Mouse (Mus musculus): ENCODE results near the gene Grhl1. TPM values are rescaled to one million over a fixed set of nuclear protein-coding genes. Genes with fewer than 3 reads are reported as not detected.
A peak's percentile ranks its signal among the peaks of the same experiment; 100 is the strongest.
"Not testable (repeated sequence)": the region's sequence is repeated elsewhere in the genome, so short reads cannot be mapped to it uniquely, and the experiment has no call there.

Grhl1 gene
- total RNA-seq (2014; rRNA removed; ENCODE audit: low replicate concordance), result 0.73 and 0.88 TPM in 2 replicates
- polyA plus RNA-seq (2015; fragmentation: Nextera tagmentation; extraction: Ambion mirVana), result 0.40 and 0.55 TPM in 2 replicates

- H3K36me3 ChIP-seq (replicated peaks; ENCODE audit: control insufficient read depth, insufficient read depth, low read length), result no peaks in the 10 kb centered on the region
- peak within 1 kb of the TSS; percentile 59 for H3K9ac ChIP-seq (replicated peaks; ENCODE audit: low read depth, low read length)
- H3K27ac ChIP-seq (ENCODE audit: low read depth), result 0 out of 2 replicates have a peak within 1 kb of the TSS, but pooled peaks have one; percentile 3
- H3K4me3 ChIP-seq (ENCODE audit: low read depth, low read length), result peak within 1 kb of the TSS; percentile 69
- H3K9me3 ChIP-seq (replicated peaks; ENCODE audit: control insufficient read depth, low read length), result no peaks in the 10 kb centered on the region
- peak within 1 kb of the TSS; percentile 94 for H3K4me2 ChIP-seq (ENCODE audit: low read depth, low read length)
- 3% methylated on average over 56 of the region's 64 CpGs for WGBS
- H3K4me1 ChIP-seq (ENCODE audit: control insufficient read depth, insufficient read depth), result peaks cover 4% of the 10 kb centered on the region
- peaks cover 17% of the 10 kb centered on the region; the same call in 1 of the 2 replicates for H3K27me3 ChIP-seq (ENCODE audit: control insufficient read depth, insufficient read depth, low read length)
- peak; percentile 100 for ATAC-seq (ENCODE audit: insufficient read depth, low read depth)
- TF ChIP-seq EP300 (IDR thresholded peaks at IDR 0.05; ENCODE audit: low read depth) (no peak), CTCF (IDR thresholded peaks at IDR 0.05; ENCODE audit: low read depth) (no peak)
- DNase-seq (ENCODE audit: low spot score), result peak; percentile 94
These were observed at the start of gene Grhl1 for GRCm38 (mm10) chr12:24571523-24572392. Gene Grhl1 (plus strand): TSS chr12:24572283.

- not testable (repeated sequence) for ATAC-seq (ENCODE audit: insufficient read depth, low read depth); H3K9me3 ChIP-seq (replicated peaks; ENCODE audit: control insufficient read depth, low read length); H3K27ac ChIP-seq (ENCODE audit: low read depth); DNase-seq (ENCODE audit: low spot score); H3K4me2 ChIP-seq (ENCODE audit: low read depth, low read length); H3K9ac ChIP-seq (replicated peaks; ENCODE audit: low read depth, low read length); H3K4me1 ChIP-seq (ENCODE audit: control insufficient read depth, insufficient read depth); H3K27me3 ChIP-seq (ENCODE audit: control insufficient read depth, insufficient read depth, low read length); H3K4me3 ChIP-seq (ENCODE audit: low read depth, low read length)
- peaks cover 25% of the 10 kb centered on the region for H3K36me3 ChIP-seq (replicated peaks; ENCODE audit: control insufficient read depth, insufficient read depth, low read length)
- WGBS, result 60% methylated on average over 7 of the region's 7 CpGs
These were observed 47.0 kb upstream of the Grhl1 start for GRCm38 (mm10) chr12:24525065-24525464.

- Histone ChIP-seq H3K4me2 (ENCODE audit: low read depth, low read length) (no peak overlapping the region), H3K27ac (ENCODE audit: low read depth) (no peak overlapping the region), H3K9me3 (replicated peaks; ENCODE audit: control insufficient read depth, low read length) (no peaks in the 10 kb centered on the region), H3K4me3 (ENCODE audit: low read depth, low read length) (no peak overlapping the region), H3K9ac (replicated peaks; ENCODE audit: low read depth, low read length) (no peak overlapping the region), H3K27me3 (ENCODE audit: control insufficient read depth, insufficient read depth, low read length) (no peaks in the 10 kb centered on the region), H3K36me3 (replicated peaks; ENCODE audit: control insufficient read depth, insufficient read depth, low read length) (peaks cover 6% of the 10 kb centered on the region; the same call in 1 of the 2 replicates), H3K4me1 (ENCODE audit: control insufficient read depth, insufficient read depth) (no peaks in the 10 kb centered on the region)
- 60% methylated on average over 5 of the region's 5 CpGs for WGBS
- DNase-seq (ENCODE audit: low spot score) (no peak), ATAC-seq (ENCODE audit: insufficient read depth, low read depth) (no peak)
- TF ChIP-seq CTCF (IDR thresholded peaks at IDR 0.05; ENCODE audit: low read depth), result no peak
These were observed 35.7 kb upstream of the Grhl1 start for GRCm38 (mm10) chr12:24536390-24536789.

GRCm38 (mm10) chr12:24537201-24537600, 34.9 kb upstream of the Grhl1 start:
- 68% methylated on average over 2 of the region's 2 CpGs for WGBS
- DNase-seq (ENCODE audit: low spot score) (no peak), ATAC-seq (ENCODE audit: insufficient read depth, low read depth) (no peak)
- H3K27me3 ChIP-seq (ENCODE audit: control insufficient read depth, insufficient read depth, low read length), result no peaks in the 10 kb centered on the region
- no peaks in the 10 kb centered on the region for H3K36me3 ChIP-seq (replicated peaks; ENCODE audit: control insufficient read depth, insufficient read depth, low read length)
- H3K9ac ChIP-seq (replicated peaks; ENCODE audit: low read depth, low read length), result no peak overlapping the region
- H3K9me3 ChIP-seq (replicated peaks; ENCODE audit: control insufficient read depth, low read length), result no peaks in the 10 kb centered on the region
- H3K4me1 ChIP-seq (ENCODE audit: control insufficient read depth, insufficient read depth), result no peaks in the 10 kb centered on the region
- H3K27ac ChIP-seq (ENCODE audit: low read depth), result no peak overlapping the region
- no peak overlapping the region for H3K4me2 ChIP-seq (ENCODE audit: low read depth, low read length)
- TF ChIP-seq CTCF (IDR thresholded peaks at IDR 0.05; ENCODE audit: low read depth) (no peak), EP300 (IDR thresholded peaks at IDR 0.05; ENCODE audit: low read depth) (no peak)
- H3K4me3 ChIP-seq (ENCODE audit: low read depth, low read length), result no peak overlapping the region

GRCm38 (mm10) chr12:24537965-24538364, 34.1 kb upstream of the Grhl1 start:
- Histone ChIP-seq H3K4me2 (ENCODE audit: low read depth, low read length) (no peak overlapping the region), H3K27me3 (ENCODE audit: control insufficient read depth, insufficient read depth, low read length) (no peaks in the 10 kb centered on the region), H3K4me3 (ENCODE audit: low read depth, low read length) (no peak overlapping the region), H3K4me1 (ENCODE audit: control insufficient read depth, insufficient read depth) (no peaks in the 10 kb centered on the region), H3K27ac (ENCODE audit: low read depth) (no peak overlapping the region), H3K36me3 (replicated peaks; ENCODE audit: control insufficient read depth, insufficient read depth, low read length) (no peaks in the 10 kb centered on the region), H3K9ac (replicated peaks; ENCODE audit: low read depth, low read length) (no peak overlapping the region), H3K9me3 (replicated peaks; ENCODE audit: control insufficient read depth, low read length) (no peaks in the 10 kb centered on the region)
- DNase-seq (ENCODE audit: low spot score), result no peak
- no peak for ATAC-seq (ENCODE audit: insufficient read depth, low read depth)
- no peak for TF ChIP-seq CTCF (IDR thresholded peaks at IDR 0.05; ENCODE audit: low read depth)
- TF ChIP-seq EP300 (IDR thresholded peaks at IDR 0.05; ENCODE audit: low read depth), result no peak
- 40% methylated on average over 4 of the region's 4 CpGs for WGBS
